ENCODE assay signal across 16 mouse cellular contexts in genomic region chr3:95842503-95843214, GRCm38 (mm10). TPM values are rescaled to one million over a fixed set of nuclear protein-coding genes. Genes with fewer than 3 reads are reported as not detected.
DNase-seq lines count a peak whose midpoint lies in the region; ATAC-seq and TF ChIP-seq lines count a peak whose summit lies in the region.
"Had no signal": no experiment of that assay in that cellular context is flagged by ENCODE, and none has a peak within 500 bp of the region (broad histone marks: within the 10 kb centered on the region; RNA-seq: fewer than 3 reads in every experiment).

No protein-coding gene starts in this region.

- H3K9ac ChIP-seq in embryonic facial prominence, embryonic 11.5 days (replicated peaks; ENCODE audit: low read length), result no peak overlapping the region
- H3K9ac ChIP-seq in liver, embryonic 14.5 days (replicated peaks), result no peak overlapping the region
- no peak overlapping the region for H3K9ac ChIP-seq in liver, embryonic 11.5 days (ENCODE audit: low read depth, low read length)
- H3K9ac ChIP-seq: forebrain, embryonic 13.5 days; hindbrain, embryonic 13.5 days; lung, embryonic 15.5 days; midbrain, embryonic 15.5 days; neural tube, embryonic 13.5 days had no signal

- DNase-seq in embryonic facial prominence, embryonic 11.5 days (ENCODE audit: low spot score), result peak; percentile 6
- DNase-seq in embryonic facial prominence, embryonic 10.5 days (ENCODE audit: low spot score), result no peak
- DNase-seq in liver, embryonic 14.5 days (ENCODE audit: low read depth in 3 of 3, low spot score in 3 of 3), result no peak
- no peak for DNase-seq in liver, embryonic 11.5 days (ENCODE audit: low spot score)
- DNase-seq in A20 (ENCODE audit: low read depth, low spot score), result peak; percentile 46
- peak; percentile 5 for DNase-seq in brain, embryonic 14.5 days (ENCODE audit: low read depth)
- no peak for DNase-seq in cerebellum, adult 11-12 months
- DNase-seq: cerebellum, adult 18-20 months; kidney, adult 9 months; right cerebral cortex, postnatal 4 days had no signal

- no peak for TF ChIP-seq POLR2A in brain, embryonic 14.5 days (IDR thresholded peaks at IDR 0.05; ENCODE audit: borderline replicate concordance, extremely low read depth, insufficient read depth, insufficient read length, poor library complexity, severe bottlenecking)

- ATAC-seq in embryonic facial prominence, embryonic 11.5 days (replicated peaks; ENCODE audit: insufficient number of reproducible peaks, low FRiP score, low TSS enrichment, low read depth), result no peak
- ATAC-seq in liver, embryonic 14.5 days (ENCODE audit: insufficient read depth), result no peak
- ATAC-seq in liver, embryonic 11.5 days (replicated peaks; ENCODE audit: low FRiP score), result no peak
- no peak for ATAC-seq in cerebellum, adult (ENCODE audit: insufficient number of reproducible peaks, low FRiP score, low TSS enrichment)
- ATAC-seq: forebrain, embryonic 13.5 days; midbrain, embryonic 15.5 days had no signal

- no peak overlapping the region for H3K4me2 ChIP-seq in embryonic facial prominence, embryonic 11.5 days (ENCODE audit: low read depth, low read length)
- H3K4me2 ChIP-seq in liver, embryonic 14.5 days (ENCODE audit: low read depth), result no peak overlapping the region
- H3K4me2 ChIP-seq in liver, embryonic 11.5 days, result no peak overlapping the region
- H3K4me2 ChIP-seq: forebrain, embryonic 13.5 days; hindbrain, embryonic 13.5 days; lung, embryonic 15.5 days; midbrain, embryonic 15.5 days; neural tube, embryonic 13.5 days had no signal

- TF ChIP-seq EP300 in liver, embryonic 14.5 days (IDR thresholded peaks at IDR 0.05; ENCODE audit: low read depth), result no peak

- peak; percentile 20; the same call in 1 of the 2 replicates for TF ChIP-seq CTCF in liver, embryonic 14.5 days (IDR thresholded peaks at IDR 0.05; ENCODE audit: low read depth)
- no peak for TF ChIP-seq CTCF in brain, embryonic 14.5 days (IDR thresholded peaks at IDR 0.05; ENCODE audit: borderline replicate concordance, extremely low read depth, insufficient read depth, insufficient read length)

- no peak overlapping the region for H3K27ac ChIP-seq in embryonic facial prominence, embryonic 11.5 days (replicated peaks; ENCODE audit: low read depth, low read length)
- H3K27ac ChIP-seq in embryonic facial prominence, embryonic 10.5 days (replicated peaks), result no peak overlapping the region
- H3K27ac ChIP-seq in liver, embryonic 14.5 days, result no peak overlapping the region
- H3K27ac ChIP-seq in liver, embryonic 11.5 days (ENCODE audit: low read depth, low read length), result no peak overlapping the region
- H3K27ac ChIP-seq: forebrain, embryonic 13.5 days; hindbrain, embryonic 13.5 days; lung, embryonic 15.5 days; midbrain, embryonic 15.5 days; neural tube, embryonic 13.5 days had no signal

- WGBS in embryonic facial prominence, embryonic 11.5 days, result 84% methylated on average over 3 of the region's 3 CpGs
- 84% methylated on average over 3 of the region's 3 CpGs for WGBS in embryonic facial prominence, embryonic 10.5 days
- 69% methylated on average over 3 of the region's 3 CpGs for WGBS in liver, embryonic 14.5 days (ENCODE audit: insufficient replicate concordance)
- 79% methylated on average over 3 of the region's 3 CpGs for WGBS in liver, embryonic 11.5 days

- H3K4me1 ChIP-seq in embryonic facial prominence, embryonic 11.5 days (ENCODE audit: control insufficient read depth, insufficient read depth, low read length), result no peaks in the 10 kb centered on the region
- no peaks in the 10 kb centered on the region for H3K4me1 ChIP-seq in embryonic facial prominence, embryonic 10.5 days
- H3K4me1 ChIP-seq in liver, embryonic 14.5 days (replicated peaks; ENCODE audit: control insufficient read depth in 2 of 2, insufficient read depth in 2 of 2, low read length in 1 of 2), result peaks cover 2 to 7% of the 10 kb centered on the region in 2 experiments; a peak in 1 of 4 replicates
- H3K4me1 ChIP-seq in liver, embryonic 11.5 days (replicated peaks; ENCODE audit: control insufficient read depth, insufficient read depth, low read length), result peaks cover 3% of the 10 kb centered on the region
- H3K4me1 ChIP-seq: forebrain, embryonic 13.5 days; hindbrain, embryonic 13.5 days; lung, embryonic 15.5 days; midbrain, embryonic 15.5 days; neural tube, embryonic 13.5 days had no signal

- no peaks in the 10 kb centered on the region for H3K27me3 ChIP-seq in embryonic facial prominence, embryonic 11.5 days (ENCODE audit: control insufficient read depth, insufficient read depth, low read length)
- no peaks in the 10 kb centered on the region for H3K27me3 ChIP-seq in embryonic facial prominence, embryonic 10.5 days (replicated peaks; ENCODE audit: low read depth, poor library complexity, severe bottlenecking)
- no peaks in the 10 kb centered on the region for H3K27me3 ChIP-seq in liver, embryonic 14.5 days (ENCODE audit: control insufficient read depth, insufficient read depth, low read length)
- no peaks in the 10 kb centered on the region for H3K27me3 ChIP-seq in liver, embryonic 11.5 days (replicated peaks; ENCODE audit: control insufficient read depth, insufficient read depth, low read length)
- H3K27me3 ChIP-seq: forebrain, embryonic 13.5 days; hindbrain, embryonic 13.5 days; lung, embryonic 15.5 days; midbrain, embryonic 15.5 days; neural tube, embryonic 13.5 days had no signal

- no peaks in the 10 kb centered on the region for H3K9me3 ChIP-seq in embryonic facial prominence, embryonic 11.5 days (replicated peaks; ENCODE audit: control insufficient read depth, low read length)
- no peaks in the 10 kb centered on the region for H3K9me3 ChIP-seq in embryonic facial prominence, embryonic 10.5 days
- no peaks in the 10 kb centered on the region for H3K9me3 ChIP-seq in liver, embryonic 14.5 days (ENCODE audit: control insufficient read depth, low read length)
- no peaks in the 10 kb centered on the region for H3K9me3 ChIP-seq in liver, embryonic 11.5 days (ENCODE audit: control insufficient read depth, low read length)
- H3K9me3 ChIP-seq: forebrain, embryonic 13.5 days; hindbrain, embryonic 13.5 days; lung, embryonic 15.5 days; midbrain, embryonic 15.5 days; neural tube, embryonic 13.5 days had no signal

- H3K36me3 ChIP-seq in embryonic facial prominence, embryonic 11.5 days (replicated peaks; ENCODE audit: control insufficient read depth, insufficient read depth, low read depth, low read length), result peaks cover 20% of the 10 kb centered on the region
- peaks cover 100% of the 10 kb centered on the region for H3K36me3 ChIP-seq in embryonic facial prominence, embryonic 10.5 days (replicated peaks)
- H3K36me3 ChIP-seq in liver, embryonic 14.5 days (replicated peaks; ENCODE audit: control insufficient read depth, insufficient read depth, low read depth), result peaks cover 90% of the 10 kb centered on the region
- peaks cover 51% of the 10 kb centered on the region for H3K36me3 ChIP-seq in liver, embryonic 11.5 days (ENCODE audit: control insufficient read depth, insufficient read depth, low read length)

- H3K4me3 ChIP-seq in embryonic facial prominence, embryonic 11.5 days (ENCODE audit: low read depth, low read length), result no peak overlapping the region
- no peak overlapping the region for H3K4me3 ChIP-seq in embryonic facial prominence, embryonic 10.5 days
- no peak overlapping the region for H3K4me3 ChIP-seq in liver, embryonic 14.5 days (ENCODE audit: insufficient read depth in 1 of 2, low read depth in 2 of 2, low read length in 2 of 2)
- no peak overlapping the region for H3K4me3 ChIP-seq in liver, embryonic 11.5 days (ENCODE audit: low read depth, low read length)
- H3K4me3 ChIP-seq: forebrain, embryonic 13.5 days; hindbrain, embryonic 13.5 days; lung, embryonic 15.5 days; midbrain, embryonic 15.5 days; neural tube, embryonic 13.5 days had no signal

RNA-seq across cellular contexts. Expression of gene Prpf3, which starts 13.0 kb away (rescaled TPM):
- polyA plus RNA-seq in embryonic facial prominence, embryonic 11.5 days (2014; fragmentation: Nextera tagmentation; extraction: Ambion mirVana), result 69.4 and 70.6 TPM in 2 replicates
- 74.5 and 75.6 TPM in 2 replicates for polyA plus RNA-seq in embryonic facial prominence, embryonic 10.5 days (2016; fragmentation: Nextera tagmentation; extraction: Ambion mirVana)
- polyA plus RNA-seq in liver, embryonic 14.5 days (2012; rRNA removed), result 9.9 and 18.9 TPM in 2 replicates
- 27.2 and 27.5 TPM in 2 replicates for polyA plus RNA-seq in liver, embryonic 14.5 days (2014; fragmentation: Nextera tagmentation; extraction: Ambion mirVana)
- polyA plus RNA-seq in liver, embryonic 11.5 days (2014; fragmentation: Nextera tagmentation; extraction: Ambion mirVana), result 68.0 and 68.4 TPM in 2 replicates
- polyA plus RNA-seq in brain, embryonic 14.5 days (2012; rRNA removed), result 35.6 and 37.4 TPM in 2 replicates

RNA-seq across cellular contexts. Expression of gene Rprd2, which starts 24.0 kb away (rescaled TPM):
- 21.5 and 24.4 TPM in 2 replicates for polyA plus RNA-seq in embryonic facial prominence, embryonic 11.5 days (2014; fragmentation: Nextera tagmentation; extraction: Ambion mirVana)
- 24.0 and 25.7 TPM in 2 replicates for polyA plus RNA-seq in embryonic facial prominence, embryonic 10.5 days (2016; fragmentation: Nextera tagmentation; extraction: Ambion mirVana)
- polyA plus RNA-seq in liver, embryonic 14.5 days (2012; rRNA removed), result 4.2 and 5.3 TPM in 2 replicates
- polyA plus RNA-seq in liver, embryonic 14.5 days (2014; fragmentation: Nextera tagmentation; extraction: Ambion mirVana), result 6.6 and 6.8 TPM in 2 replicates
- 18.8 and 18.9 TPM in 2 replicates for polyA plus RNA-seq in liver, embryonic 11.5 days (2014; fragmentation: Nextera tagmentation; extraction: Ambion mirVana)
- polyA plus RNA-seq in brain, embryonic 14.5 days (2012; rRNA removed), result 22.8 and 31.4 TPM in 2 replicates

RNA-seq across cellular contexts. Expression of gene Mrps21, which starts 28.7 kb away (rescaled TPM):
- 331 and 337 TPM in 2 replicates for polyA plus RNA-seq in embryonic facial prominence, embryonic 11.5 days (2014; fragmentation: Nextera tagmentation; extraction: Ambion mirVana)
- polyA plus RNA-seq in embryonic facial prominence, embryonic 10.5 days (2016; fragmentation: Nextera tagmentation; extraction: Ambion mirVana), result 374 and 377 TPM in 2 replicates
- 72.5 and 119 TPM in 2 replicates for polyA plus RNA-seq in liver, embryonic 14.5 days (2012; rRNA removed)
- 224 and 226 TPM in 2 replicates for polyA plus RNA-seq in liver, embryonic 14.5 days (2014; fragmentation: Nextera tagmentation; extraction: Ambion mirVana)
- 311 and 340 TPM in 2 replicates for polyA plus RNA-seq in liver, embryonic 11.5 days (2014; fragmentation: Nextera tagmentation; extraction: Ambion mirVana)
- polyA plus RNA-seq in brain, embryonic 14.5 days (2012; rRNA removed), result 148 and 152 TPM in 2 replicates

RNA-seq across cellular contexts. Expression of gene Ciart, which starts 39.4 kb away (rescaled TPM):
- 6.3 and 7.7 TPM in 2 replicates for polyA plus RNA-seq in embryonic facial prominence, embryonic 11.5 days (2014; fragmentation: Nextera tagmentation; extraction: Ambion mirVana)
- polyA plus RNA-seq in embryonic facial prominence, embryonic 10.5 days (2016; fragmentation: Nextera tagmentation; extraction: Ambion mirVana), result 11.5 and 13.4 TPM in 2 replicates
- 0.57 and 0.73 TPM in 2 replicates for polyA plus RNA-seq in liver, embryonic 14.5 days (2012; rRNA removed)
- 0.32 and 0.53 TPM in 2 replicates for polyA plus RNA-seq in liver, embryonic 14.5 days (2014; fragmentation: Nextera tagmentation; extraction: Ambion mirVana)
- 7.9 and 8.1 TPM in 2 replicates for polyA plus RNA-seq in liver, embryonic 11.5 days (2014; fragmentation: Nextera tagmentation; extraction: Ambion mirVana)
- 3.7 and 3.8 TPM in 2 replicates for polyA plus RNA-seq in brain, embryonic 14.5 days (2012; rRNA removed)

RNA-seq across cellular contexts. Expression of gene BC028528, which starts 49.1 kb away (rescaled TPM):
- polyA plus RNA-seq in embryonic facial prominence, embryonic 11.5 days (2014; fragmentation: Nextera tagmentation; extraction: Ambion mirVana), result 7.8 and 10.2 TPM in 2 replicates
- 7.6 and 10.2 TPM in 2 replicates for polyA plus RNA-seq in embryonic facial prominence, embryonic 10.5 days (2016; fragmentation: Nextera tagmentation; extraction: Ambion mirVana)
- polyA plus RNA-seq in liver, embryonic 14.5 days (2012; rRNA removed), result 3.2 and 5.1 TPM in 2 replicates
- 3.8 and 5.1 TPM in 2 replicates for polyA plus RNA-seq in liver, embryonic 14.5 days (2014; fragmentation: Nextera tagmentation; extraction: Ambion mirVana)
- 9.5 and 13.5 TPM in 2 replicates for polyA plus RNA-seq in liver, embryonic 11.5 days (2014; fragmentation: Nextera tagmentation; extraction: Ambion mirVana)
- 11.4 and 12.1 TPM in 2 replicates for polyA plus RNA-seq in brain, embryonic 14.5 days (2012; rRNA removed)

Comparison
In these comparisons a context has a peak if more than half of its experiments do, and no peak if none do; other contexts are left out.
1. DNase-seq: peak in embryonic facial prominence, embryonic 11.5 days (single experiment), A20 (single experiment) and brain, embryonic 14.5 days (single experiment); none in embryonic facial prominence, embryonic 10.5 days (single experiment), liver, embryonic 14.5 days (0 of 3), liver, embryonic 11.5 days (single experiment) and cerebellum, adult 11-12 months (single experiment).